8 mouse cellular contexts compared by ENCODE assay signal in the genomic region with DNA sequence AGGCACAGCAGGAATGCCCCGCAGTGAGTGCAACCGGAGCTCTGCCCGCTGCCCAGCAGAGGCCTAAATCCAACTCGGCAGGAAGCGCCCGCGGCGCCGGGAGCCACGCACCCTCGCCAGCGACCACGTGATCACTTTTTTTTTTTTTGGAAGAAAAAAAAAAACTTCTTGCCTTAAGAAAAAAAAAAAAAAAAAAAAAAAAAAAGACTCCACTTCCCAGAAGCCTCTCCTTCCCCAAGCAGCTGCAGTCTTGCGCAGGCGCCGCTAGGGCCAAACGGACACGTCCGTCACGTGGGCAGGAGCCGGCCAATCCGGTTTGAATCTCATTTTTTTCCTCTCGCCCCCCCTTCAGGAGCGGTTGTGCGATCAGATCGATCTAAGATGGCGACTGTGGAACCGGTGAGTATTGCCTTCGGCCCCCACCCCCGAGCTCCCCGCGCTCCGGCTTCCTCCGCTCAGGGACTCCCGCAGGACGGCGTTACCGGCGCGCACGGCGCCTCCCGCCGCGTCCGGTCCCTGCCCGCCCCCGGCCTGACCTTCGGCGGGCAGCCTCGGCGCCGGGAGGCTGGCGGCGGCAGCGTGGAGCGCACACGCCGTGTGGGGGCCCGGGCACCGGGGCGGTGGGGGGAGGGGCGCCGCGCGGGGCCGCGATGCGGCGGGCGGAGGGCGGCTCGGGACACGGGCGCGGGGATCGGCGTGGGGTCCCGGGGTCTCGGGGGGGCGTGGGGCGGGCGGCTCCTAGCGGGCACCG. TPM values are rescaled to one million over a fixed set of nuclear protein-coding genes. Genes with fewer than 3 reads are reported as not detected.
DNase-seq lines count a peak whose midpoint lies in the region; ATAC-seq and TF ChIP-seq lines count a peak whose summit lies in the region.

No protein-coding gene starts in this region.

- TF ChIP-seq CTCF in CH12.LX (conservative IDR thresholded peaks at IDR 0.05 in 1 of 2, IDR thresholded peaks at IDR 0.05 in 1 of 2; ENCODE audit: low read depth in 2 of 2, low read length in 2 of 2): no peak

- TF ChIP-seq RAD21 in CH12.LX (IDR thresholded peaks at IDR 0.05; ENCODE audit: low read depth, low read length): no peak

- peak overlapping the region; percentile 72 to 81 (median 76) for H3K4me3 ChIP-seq in CH12.LX (replicated peaks in 1 of 3; ENCODE audit: low read depth in 2 of 3, low read length in 2 of 3, poor library complexity in 1 of 3)
- peak overlapping the region; percentile 99 for H3K4me3 ChIP-seq in forebrain, embryonic 11.5 days (ENCODE audit: low read depth, low read length)
- H3K4me3 ChIP-seq in heart, embryonic 16.5 days (ENCODE audit: low read length): peak overlapping the region; percentile 99
- peak overlapping the region; percentile 100 for H3K4me3 ChIP-seq in liver, embryonic 15.5 days (replicated peaks)
- H3K4me3 ChIP-seq in neural tube, embryonic 12.5 days: peak overlapping the region; percentile 99

- no peaks in the 10 kb centered on the region for H3K9me3 ChIP-seq in CH12.LX (replicated peaks; ENCODE audit: low read length)
- no peaks in the 10 kb centered on the region for H3K9me3 ChIP-seq in forebrain, embryonic 11.5 days (ENCODE audit: control insufficient read depth, low read length)
- no peaks in the 10 kb centered on the region for H3K9me3 ChIP-seq in heart, embryonic 16.5 days (replicated peaks; ENCODE audit: control insufficient read depth, low read length)
- H3K9me3 ChIP-seq in liver, embryonic 15.5 days (replicated peaks): no peaks in the 10 kb centered on the region
- no peaks in the 10 kb centered on the region for H3K9me3 ChIP-seq in neural tube, embryonic 12.5 days

- WGBS in forebrain, embryonic 11.5 days: under 1% methylated on average over 54 of the region's 85 CpGs
- under 1% methylated on average over 80 of the region's 85 CpGs for WGBS in heart, embryonic 16.5 days
- 1% methylated on average over 81 of the region's 85 CpGs for WGBS in liver, embryonic 15.5 days (ENCODE audit: insufficient replicate concordance)
- 1% methylated on average over 84 of the region's 85 CpGs for WGBS in neural tube, embryonic 12.5 days

- dilution Hi-C loops in CH12.LX (cut with MboI; ENCODE audit: extremely low pct_ligation_motif_present, extremely low pct_unique_long_range_greater_than_20kb, low sequenced_read_pairs): no loop called here

- peak; percentile 100 for DNase-seq in CH12.LX (ENCODE audit: extremely low read depth)
- DNase-seq in c-Kit-positive CD71-positive TER-119-negative erythroid progenitor cells, embryonic 14.5 days (ENCODE audit: low read depth): peak; percentile 98
- DNase-seq in forebrain, embryonic 11.5 days (ENCODE audit: low spot score): peak; percentile 97
- DNase-seq in kidney, postnatal 36 days: peak; percentile 98 to 99
- DNase-seq in telencephalon, adult 2 months (ENCODE audit: low read depth, low spot score): peak; percentile 99

- H3K4me2 ChIP-seq in CH12.LX (ENCODE audit: insufficient read depth, low read depth, poor library complexity, severe bottlenecking): peak overlapping the region; percentile 52; the same call in 1 of the 2 replicates
- peak overlapping the region; percentile 88 for H3K4me2 ChIP-seq in forebrain, embryonic 11.5 days (ENCODE audit: low read depth, low read length, severe bottlenecking)
- peak overlapping the region; percentile 99 for H3K4me2 ChIP-seq in heart, embryonic 16.5 days (ENCODE audit: low read depth, low read length)
- peak overlapping the region; percentile 97 for H3K4me2 ChIP-seq in liver, embryonic 15.5 days
- H3K4me2 ChIP-seq in neural tube, embryonic 12.5 days (replicated peaks): peak overlapping the region; percentile 84

- H3K27me3 ChIP-seq in CH12.LX (replicated peaks): no peaks in the 10 kb centered on the region
- H3K27me3 ChIP-seq in forebrain, embryonic 11.5 days (ENCODE audit: control insufficient read depth, insufficient read depth, low read length): 0 out of 2 replicates have a peak, but pooled peaks cover 3% of the 10 kb centered on the region
- H3K27me3 ChIP-seq in heart, embryonic 16.5 days (ENCODE audit: control insufficient read depth, insufficient read depth, low read length): no peaks in the 10 kb centered on the region
- no peaks in the 10 kb centered on the region for H3K27me3 ChIP-seq in liver, embryonic 15.5 days
- no peaks in the 10 kb centered on the region for H3K27me3 ChIP-seq in neural tube, embryonic 12.5 days (replicated peaks)

- peaks cover 0 to 12% of the 10 kb centered on the region in 2 experiments for H3K36me3 ChIP-seq in CH12.LX (replicated peaks in 1 of 2; ENCODE audit: control insufficient read depth in 1 of 2, insufficient read depth in 1 of 2, low read length in 1 of 2)
- H3K36me3 ChIP-seq in forebrain, embryonic 11.5 days (ENCODE audit: control insufficient read depth, insufficient read depth, low read length): no peaks in the 10 kb centered on the region
- no peaks in the 10 kb centered on the region for H3K36me3 ChIP-seq in heart, embryonic 16.5 days (ENCODE audit: control insufficient read depth, insufficient read depth)
- no peaks in the 10 kb centered on the region for H3K36me3 ChIP-seq in liver, embryonic 15.5 days (replicated peaks)
- H3K36me3 ChIP-seq in neural tube, embryonic 12.5 days: no peaks in the 10 kb centered on the region

- TF ChIP-seq POLR2A in CH12.LX (IDR thresholded peaks at IDR 0.05; ENCODE audit: low read depth, low read length): peak; percentile 99

- in situ Hi-C loops in CH12.LX (cut with MboI; ENCODE audit: low pct_ligation_motif_present, low pct_unique_long_range_greater_than_20kb, low sequenced_read_pairs): no loop called here

- peaks cover 14 to 41% of the 10 kb centered on the region in 2 experiments for H3K4me1 ChIP-seq in CH12.LX (ENCODE audit: control insufficient read depth in 1 of 2, insufficient read depth in 2 of 2)
- H3K4me1 ChIP-seq in forebrain, embryonic 11.5 days (replicated peaks; ENCODE audit: control insufficient read depth, insufficient read depth, low read length): peaks cover 5% of the 10 kb centered on the region; the same call in 1 of the 2 replicates
- peaks cover 29% of the 10 kb centered on the region for H3K4me1 ChIP-seq in heart, embryonic 16.5 days (ENCODE audit: control insufficient read depth, insufficient read depth, low read length)
- H3K4me1 ChIP-seq in liver, embryonic 15.5 days (replicated peaks): peaks cover 49% of the 10 kb centered on the region
- peaks cover 24% of the 10 kb centered on the region for H3K4me1 ChIP-seq in neural tube, embryonic 12.5 days

- peaks cover 47% of the 10 kb centered on the region for H3K79me2 ChIP-seq in CH12.LX (replicated peaks; ENCODE audit: control insufficient read depth, extremely low read depth, insufficient read depth, poor library complexity, severe bottlenecking)

- ATAC-seq in forebrain, embryonic 11.5 days (replicated peaks; ENCODE audit: low FRiP score): peak; percentile 95
- peak; percentile 95 for ATAC-seq in heart, embryonic 16.5 days (replicated peaks; ENCODE audit: extremely low read depth, insufficient read depth, low FRiP score)
- ATAC-seq in liver, embryonic 15.5 days (ENCODE audit: insufficient read depth): peak; percentile 86
- ATAC-seq in neural tube, embryonic 12.5 days (ENCODE audit: low FRiP score, low read depth): peak; percentile 94

- TF ChIP-seq EP300 in CH12.LX (IDR thresholded peaks at IDR 0.05; ENCODE audit: low read length): no peak

- H3K9ac ChIP-seq in CH12.LX (ENCODE audit: insufficient read depth, low read depth): peak overlapping the region; percentile 93
- H3K9ac ChIP-seq in forebrain, embryonic 11.5 days (ENCODE audit: low read length): peak overlapping the region; percentile 97
- peak overlapping the region; percentile 98 for H3K9ac ChIP-seq in heart, embryonic 16.5 days (ENCODE audit: low read length)
- H3K9ac ChIP-seq in liver, embryonic 15.5 days: peak overlapping the region; percentile 99
- H3K9ac ChIP-seq in neural tube, embryonic 12.5 days: peak overlapping the region; percentile 99

- peak overlapping the region; percentile 65 for H3K27ac ChIP-seq in CH12.LX (ENCODE audit: insufficient read depth, low read depth)
- peak overlapping the region; percentile 93 for H3K27ac ChIP-seq in forebrain, embryonic 11.5 days (ENCODE audit: low read depth, low read length)
- H3K27ac ChIP-seq in heart, embryonic 16.5 days (ENCODE audit: low read length): peak overlapping the region; percentile 96
- peak overlapping the region; percentile 91 for H3K27ac ChIP-seq in liver, embryonic 15.5 days (replicated peaks)
- H3K27ac ChIP-seq in neural tube, embryonic 12.5 days: peak overlapping the region; percentile 96

TF ChIP-seq in CH12.LX, 34 proteins besides CTCF, POLR2A, EP300 and RAD21 (continues in another document):
- peak; percentile 99 for TF ChIP-seq USF2 (conservative IDR thresholded peaks at IDR 0.05; ENCODE audit: low read depth, low read length)
- TF ChIP-seq SMC3 (IDR thresholded peaks at IDR 0.05; ENCODE audit: low read depth, low read length): no peak
- TF ChIP-seq MEF2A (IDR thresholded peaks at IDR 0.05; ENCODE audit: borderline replicate concordance, low read depth, low read length): peak; percentile 65
- peak; percentile 89 for TF ChIP-seq ZMIZ1 (IDR thresholded peaks at IDR 0.05; ENCODE audit: low read depth, low read length)
- no peak for TF ChIP-seq E2F4 (IDR thresholded peaks at IDR 0.05; ENCODE audit: insufficient replicate concordance, low read depth, low read length)
- peak; percentile 99 for TF ChIP-seq MAX (IDR thresholded peaks at IDR 0.05; ENCODE audit: low read length)
- no peak for TF ChIP-seq ZC3H11A (IDR thresholded peaks at IDR 0.05; ENCODE audit: low read depth, low read length)
- TF ChIP-seq JUN (IDR thresholded peaks at IDR 0.05; ENCODE audit: insufficient read depth, low read depth, low read length): no peak
- TF ChIP-seq CHD1 (IDR thresholded peaks at IDR 0.05; ENCODE audit: low read depth, low read length): no peak

RNA-seq across cellular contexts. Expression of gene Eif4e, which starts 1.1 kb away (rescaled TPM):
- total RNA-seq in CH12.LX (2012; rRNA removed) (490 and 629 TPM in 2 replicates), CH12.LX (2014; rRNA removed) (590 and 677 TPM in 2 replicates)
- polyA plus RNA-seq in CH12.LX (2012; ENCODE audit: insufficient read length, low read depth): 850 and 889 TPM in 2 replicates
- 483 and 500 TPM in 2 replicates for polyA plus RNA-seq in forebrain, embryonic 11.5 days (2014; fragmentation: Nextera tagmentation; extraction: Ambion mirVana)
- 252 and 286 TPM in 2 replicates for polyA plus RNA-seq in heart, embryonic 16.5 days (2015; fragmentation: Nextera tagmentation; extraction: Ambion mirVana)
- 156 and 163 TPM in 2 replicates for polyA plus RNA-seq in liver, embryonic 15.5 days (2015; fragmentation: Nextera tagmentation; extraction: Ambion mirVana)
- polyA plus RNA-seq in neural tube, embryonic 12.5 days (2016; fragmentation: Nextera tagmentation; extraction: Ambion mirVana): 309 and 317 TPM in 2 replicates

RNA-seq across cellular contexts. Expression of gene Metap1, which starts 37.8 kb away (rescaled TPM):
- total RNA-seq in CH12.LX (2012; rRNA removed) (77.9 and 97.6 TPM in 2 replicates), CH12.LX (2014; rRNA removed) (163 and 183 TPM in 2 replicates)
- 143 and 154 TPM in 2 replicates for polyA plus RNA-seq in CH12.LX (2012; ENCODE audit: insufficient read length, low read depth)
- polyA plus RNA-seq in forebrain, embryonic 11.5 days (2014; fragmentation: Nextera tagmentation; extraction: Ambion mirVana): 47.9 and 51.0 TPM in 2 replicates
- 35.6 and 41.4 TPM in 2 replicates for polyA plus RNA-seq in heart, embryonic 16.5 days (2015; fragmentation: Nextera tagmentation; extraction: Ambion mirVana)
- 20.8 and 22.1 TPM in 2 replicates for polyA plus RNA-seq in liver, embryonic 15.5 days (2015; fragmentation: Nextera tagmentation; extraction: Ambion mirVana)
- polyA plus RNA-seq in neural tube, embryonic 12.5 days (2016; fragmentation: Nextera tagmentation; extraction: Ambion mirVana): 50.4 and 51.9 TPM in 2 replicates

Comparison
In these comparisons a context has a peak if more than half of its experiments do, and no peak if none do; other contexts are left out.
1. Peak in every context shown above with its lines: DNase-seq, ATAC-seq, H3K4me3 ChIP-seq and H3K27ac ChIP-seq.